ENCODE assay signal across 8 mouse cellular contexts in genomic region chr7:65370787-65371616, GRCm38 (mm10).
DNase-seq lines count a peak whose midpoint lies in the region; ATAC-seq lines count a peak whose summit lies in the region.

No protein-coding gene starts in this region.

- no peaks in the 10 kb centered on the region for H3K36me3 ChIP-seq in hindbrain, embryonic 10.5 days
- no peaks in the 10 kb centered on the region for H3K36me3 ChIP-seq in lung, embryonic 16.5 days (ENCODE audit: control insufficient read depth, insufficient read depth, low read length)

- peak overlapping the region; percentile 98 for H3K27ac ChIP-seq in hindbrain, embryonic 10.5 days
- H3K27ac ChIP-seq in lung, embryonic 16.5 days (ENCODE audit: low read length) = peak overlapping the region; percentile 97

- H3K4me1 ChIP-seq in hindbrain, embryonic 10.5 days (replicated peaks) = peaks cover 37% of the 10 kb centered on the region
- H3K4me1 ChIP-seq in lung, embryonic 16.5 days (replicated peaks; ENCODE audit: control insufficient read depth, insufficient read depth, low read length) = peaks cover 26% of the 10 kb centered on the region

- peak overlapping the region; percentile 90 for H3K4me3 ChIP-seq in hindbrain, embryonic 10.5 days
- peak overlapping the region; percentile 92 for H3K4me3 ChIP-seq in lung, embryonic 16.5 days (ENCODE audit: low read length)

- H3K9ac ChIP-seq in lung, embryonic 16.5 days (ENCODE audit: low read length) = peak overlapping the region; percentile 93

- WGBS in hindbrain, embryonic 10.5 days = under 1% methylated on average over 92 of the region's 92 CpGs
- WGBS in lung, embryonic 16.5 days = under 1% methylated on average over 79 of the region's 92 CpGs

- ATAC-seq in lung, embryonic 16.5 days (ENCODE audit: low read depth) = peak; percentile 94

- DNase-seq in Muller cell, postnatal 12 days (ENCODE audit: inconsistent ontology term) = peak; percentile 97
- peak; percentile 89 to 93 for DNase-seq in cerebellum, postnatal 10 days
- peak; percentile 72 to 90 for DNase-seq in frontal cortex, adult 2 months (ENCODE audit: extremely low spot score in 1 of 2, low spot score in 1 of 2)
- DNase-seq in hindbrain, embryonic 10.5 days (ENCODE audit: low spot score) = peak; percentile 86
- peak; percentile 83 to 92 for DNase-seq in layer of hippocampus, postnatal 10 days (ENCODE audit: low spot score in 2 of 2)
- DNase-seq in ovary, postnatal 36 days (ENCODE audit: low spot score) = peak; percentile 95
- DNase-seq in thymus, postnatal 14 days = peak; percentile 27

- H3K4me2 ChIP-seq in lung, embryonic 16.5 days (ENCODE audit: low read depth, low read length) = peak overlapping the region; percentile 58

- no peaks in the 10 kb centered on the region for H3K27me3 ChIP-seq in hindbrain, embryonic 10.5 days (ENCODE audit: insufficient read depth, poor library complexity, severe bottlenecking)
- H3K27me3 ChIP-seq in lung, embryonic 16.5 days (ENCODE audit: control insufficient read depth, insufficient read depth, low read depth, low read length) = no peaks in the 10 kb centered on the region

- H3K9me3 ChIP-seq in hindbrain, embryonic 10.5 days = no peaks in the 10 kb centered on the region
- no peaks in the 10 kb centered on the region for H3K9me3 ChIP-seq in lung, embryonic 16.5 days (ENCODE audit: control insufficient read depth, low read length)

Comparison
In these comparisons a context has a peak if more than half of its experiments do, and no peak if none do; other contexts are left out.
1. Peak in every context shown above with its lines: DNase-seq, ATAC-seq, H3K4me3 ChIP-seq and H3K27ac ChIP-seq.
2. DNase-seq: peak in every context shown above with its lines; median percentile 97 in Muller cell, postnatal 12 days; 95 in ovary, postnatal 36 days; 91 in cerebellum, postnatal 10 days; 88 in layer of hippocampus, postnatal 10 days; 86 in hindbrain, embryonic 10.5 days; 81 in frontal cortex, adult 2 months; 27 in thymus, postnatal 14 days.